Mouse (Mus musculus) urinary bladder, adult 18-20 months (tissue): Measurements from ENCODE around the gene Ism1.

Source experiments
- DNase-seq, 2 experiments: peaks; one replicate each; pipeline ENCODE4 v3.0.0; 2022; ENCODE audit warnings: low spot score in 2 of 2, mixed read lengths in 2 of 2

The Ism1 gene

GRCm38 (mm10) chr2:139677809-139678274 lies at the start of gene Ism1:
Gene Ism1 (plus strand): TSS chr2:139678178.
- DNase-seq, result peak; percentile 16 to 46

GRCm38 (mm10) chr2:139628731-139629130 lies 49.2 kb upstream of the Ism1 start:
- no peak for DNase-seq

- no peak for DNase-seq
These were observed 48.3 kb upstream of the Ism1 start for GRCm38 (mm10) chr2:139629653-139630052.

GRCm38 (mm10) chr2:139634506-139634905 lies 43.5 kb upstream of the Ism1 start:
- DNase-seq, result no peak

GRCm38 (mm10) chr2:139637861-139638260 lies 40.1 kb upstream of the Ism1 start:
- DNase-seq, result no peak

GRCm38 (mm10) chr2:139641757-139642385 lies 36.1 kb upstream of the Ism1 start:
- no peak for DNase-seq

- DNase-seq, result no peak
These were observed 28.5 kb upstream of the Ism1 start for GRCm38 (mm10) chr2:139649518-139649917.

GRCm38 (mm10) chr2:139656750-139657149 lies 21.2 kb upstream of the Ism1 start:
- no peak for DNase-seq

- no peak for DNase-seq
These were observed 6.1 kb upstream of the Ism1 start for GRCm38 (mm10) chr2:139671838-139672237.

GRCm38 (mm10) chr2:139672371-139672770 lies 5.6 kb upstream of the Ism1 start:
- no peak for DNase-seq

GRCm38 (mm10) chr2:139677065-139677762 lies 764 bp upstream of the Ism1 start:
- DNase-seq, result peak; percentile 54 to 69

- peak; percentile 2 to 55 for DNase-seq
These were observed 530 bp downstream of the Ism1 start for GRCm38 (mm10) chr2:139678275-139679140.

GRCm38 (mm10) chr2:139682540-139682939 lies 4.6 kb downstream of the Ism1 start:
- no peak for DNase-seq

- DNase-seq, result no peak
These were observed 11.5 kb downstream of the Ism1 start for GRCm38 (mm10) chr2:139689442-139690003.

- no peak for DNase-seq
These were observed 15.5 kb downstream of the Ism1 start for GRCm38 (mm10) chr2:139693521-139693920.

- DNase-seq, result no peak
These were observed 16.7 kb downstream of the Ism1 start for GRCm38 (mm10) chr2:139694638-139695037.

GRCm38 (mm10) chr2:139696578-139696977 lies 18.6 kb downstream of the Ism1 start:
- no peak for DNase-seq

GRCm38 (mm10) chr2:139700609-139701008 lies 22.6 kb downstream of the Ism1 start:
- DNase-seq, result no peak

GRCm38 (mm10) chr2:139704951-139705350 lies 27.0 kb downstream of the Ism1 start:
- DNase-seq, result no peak

GRCm38 (mm10) chr2:139708194-139708899 lies 30.4 kb downstream of the Ism1 start:
- DNase-seq, result no peak

GRCm38 (mm10) chr2:139711640-139712039 lies 33.7 kb downstream of the Ism1 start:
- DNase-seq, result no peak
